Mouse (Mus musculus) C2C12 (cell line): Measurements from ENCODE around the gene Lap3.

Experiments used
- CEBPB ChIP-seq: IDR thresholded peaks from one replicate; pipeline ENCODE4 v1.6.1; 2011; ENCODE audit warnings: low read depth, mild to moderate bottlenecking, control low read depth, moderate library complexity
- CTCF ChIP-seq: IDR thresholded peaks from one replicate; pipeline ENCODE4 v1.5.1; 2011; ENCODE audit not compliant: control insufficient read depth, insufficient read depth, insufficient read length
- MAX ChIP-seq: IDR thresholded peaks from one replicate; pipeline ENCODE4 v1.6.1; 2011; ENCODE audit warnings: mild to moderate bottlenecking, control low read depth
- MYOD1 ChIP-seq: IDR thresholded peaks from one replicate; pipeline ENCODE4 v1.6.1; 2011; ENCODE audit warnings: low read depth; ENCODE audit not compliant: control insufficient read depth, insufficient read length
- MYOG ChIP-seq: IDR thresholded peaks from one replicate; pipeline ENCODE4 v1.6.1; 2011; ENCODE audit not compliant: control insufficient read depth, insufficient read length; ENCODE audit errors: extremely low read depth
- USF1 ChIP-seq: IDR thresholded peaks from one replicate; pipeline ENCODE4 v1.6.1; 2011; ENCODE audit warnings: low read depth, mild to moderate bottlenecking, control low read depth, moderate library complexity

DNA sequence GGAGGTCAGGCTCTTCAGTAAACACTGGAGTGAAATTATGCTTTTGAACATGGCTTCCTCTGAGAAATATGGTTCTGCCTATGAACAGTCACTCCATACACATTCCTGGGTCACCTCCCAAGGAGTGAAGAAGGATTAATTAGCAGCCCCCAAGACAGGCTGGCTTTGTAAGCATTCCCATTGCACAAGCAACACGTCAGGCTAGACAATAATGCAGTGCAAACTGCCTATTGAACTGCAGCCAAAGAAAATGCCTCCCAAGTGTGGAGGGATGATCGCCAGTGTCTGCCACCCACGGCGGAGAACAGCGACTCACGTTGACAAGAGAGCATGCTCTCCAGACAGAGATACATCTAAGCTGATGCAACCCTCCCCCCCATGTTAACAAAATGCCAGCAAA is 16.9 kb upstream of the Lap3 start:
- TF ChIP-seq CTCF: no peak
- no peak for TF ChIP-seq MYOD1
- no peak for TF ChIP-seq MAX
- TF ChIP-seq CEBPB: no peak
- TF ChIP-seq MYOG: no peak
- no peak for TF ChIP-seq USF1
